Mouse (Mus musculus): Measurements from ENCODE around the gene Dpagt1.
A peak's percentile ranks its signal among the peaks of the same experiment; 100 is the strongest.
"Not testable (repeated sequence)": the region's sequence is repeated elsewhere in the genome, so short reads cannot be mapped to it uniquely, and the experiment has no call there.

The Dpagt1 gene

DNA sequence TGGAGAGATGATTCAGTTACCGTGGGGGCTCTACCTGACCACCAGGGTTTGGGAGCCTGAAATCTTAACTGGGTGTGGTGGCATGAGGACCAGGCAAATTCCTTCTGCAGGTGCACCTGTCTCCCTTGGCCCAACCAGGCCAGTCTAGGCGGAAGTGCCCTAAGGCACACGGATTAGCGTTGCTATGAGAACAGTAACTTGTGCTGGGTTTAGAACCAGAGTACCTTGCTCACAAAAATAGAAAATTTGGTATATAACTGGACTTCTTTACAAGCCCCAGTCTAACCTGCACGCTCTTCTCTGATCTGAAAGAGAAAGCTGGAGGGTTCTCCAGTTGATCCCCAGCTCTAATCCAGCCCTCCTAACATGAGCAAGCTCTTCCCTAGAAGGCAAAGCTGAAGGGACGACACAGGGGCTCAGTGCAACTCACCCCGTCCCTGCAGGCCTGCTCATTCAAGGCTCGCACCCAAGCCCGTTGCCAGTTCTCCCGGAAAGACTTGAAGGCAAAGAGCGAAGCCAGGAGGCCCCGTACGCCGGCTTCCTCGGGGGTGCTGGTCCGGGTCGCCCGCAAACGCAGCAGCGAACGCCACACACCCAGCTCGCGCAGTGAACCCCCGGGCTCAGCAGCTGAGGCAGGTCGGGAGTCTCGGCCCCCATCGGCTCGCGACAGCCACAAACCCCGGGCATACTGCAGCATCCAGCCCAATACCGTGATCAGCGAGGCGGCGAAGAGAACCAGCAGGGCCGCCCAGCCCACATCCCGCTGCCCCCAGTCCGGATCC is 6.5 kb upstream of the Dpagt1 start:
- peak; percentile 37 for DNase-seq

DNA sequence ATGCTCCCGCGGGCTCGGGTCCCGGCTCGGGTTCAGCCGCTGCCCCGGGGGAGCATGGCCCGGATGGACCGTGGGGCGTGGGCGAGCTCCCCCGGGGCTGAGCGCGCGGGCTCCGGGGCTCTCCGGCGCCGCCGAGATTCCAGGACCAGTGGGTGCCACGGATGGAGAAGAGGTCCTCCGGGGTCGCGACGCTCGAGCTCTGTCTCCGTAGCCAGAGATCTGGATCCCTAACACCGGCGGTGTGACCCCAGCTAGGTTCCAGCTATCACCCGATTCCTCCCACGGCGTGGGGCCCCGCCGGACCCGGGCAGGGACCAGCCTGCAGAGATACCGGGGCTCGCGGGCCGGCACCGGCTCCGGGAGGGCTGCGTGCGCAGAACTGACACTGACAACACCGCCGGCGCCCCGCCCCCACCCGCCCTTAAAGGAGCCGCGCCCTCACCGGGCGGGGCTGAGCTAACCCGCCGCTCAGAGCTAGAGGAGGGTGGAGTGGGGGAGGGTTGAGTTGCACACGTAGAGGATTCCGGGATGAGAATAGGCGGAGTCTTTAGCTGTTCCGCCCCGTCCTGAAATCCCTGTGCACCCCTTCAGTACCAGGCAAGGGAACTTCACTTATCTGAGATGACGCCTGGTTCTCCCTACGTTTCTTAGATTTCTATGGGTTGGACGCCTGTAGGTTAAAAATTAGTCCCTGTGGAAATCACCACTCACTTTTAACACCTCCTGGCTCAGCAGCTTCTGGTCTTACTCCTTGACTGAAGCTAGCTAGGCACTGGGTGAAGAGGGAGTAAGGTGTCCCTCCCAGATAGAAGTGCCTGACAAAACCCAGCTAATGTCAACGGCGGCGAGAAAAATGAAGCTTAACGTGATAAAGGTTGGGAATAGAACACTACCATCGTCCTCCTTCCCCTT is 5.7 kb upstream of the Dpagt1 start, which contains the start of gene C2cd2l:
TSS of gene C2cd2l (minus strand) at position 399 of the 912 bp plus-strand sequence.
- DNase-seq = peak; percentile 97

GRCm38 (mm10) chr9:44320799-44321133 is 5.1 kb upstream of the Dpagt1 start:
- no peak for DNase-seq

DNA sequence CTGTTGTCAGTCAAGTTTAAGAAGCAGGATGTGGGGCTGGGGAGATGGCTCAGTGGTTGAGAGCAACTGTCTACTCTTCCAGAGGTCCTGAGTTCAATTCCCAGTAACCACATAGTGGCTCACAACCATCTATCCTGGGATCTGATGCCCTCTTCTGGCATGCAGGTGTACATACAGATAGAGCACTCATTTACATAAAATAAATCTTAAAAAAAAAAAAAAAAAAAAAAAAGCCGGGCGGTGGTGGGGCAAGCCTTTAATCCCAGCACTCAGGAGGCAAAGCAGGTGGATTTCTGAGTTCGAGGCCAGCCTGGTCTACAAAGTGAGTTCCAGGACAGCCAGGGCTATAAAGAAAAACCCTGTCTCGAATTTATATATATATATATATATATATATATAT is 2.2 kb upstream of the Dpagt1 start:
- not testable (repeated sequence) for DNase-seq

DNA sequence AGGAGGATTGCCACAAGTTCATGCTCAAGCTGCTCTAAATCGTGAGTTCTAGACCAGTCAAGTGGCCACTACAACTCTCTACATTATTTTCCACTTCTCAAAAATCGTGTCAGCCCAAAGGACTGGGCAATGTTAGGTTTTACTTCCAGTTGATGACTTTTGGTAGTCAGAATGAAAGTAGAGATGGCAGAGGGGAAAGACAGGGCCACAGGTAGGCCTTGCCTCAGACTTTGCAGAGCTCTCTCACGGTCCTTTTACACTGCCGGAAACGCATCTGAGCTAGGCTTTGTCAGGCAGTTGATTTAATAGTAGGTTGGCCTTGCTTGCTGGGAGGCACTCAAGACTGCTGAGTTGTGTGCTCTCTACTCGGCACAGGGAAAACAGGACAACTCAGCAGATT is 1.7 kb upstream of the Dpagt1 start:
- DNase-seq = no peak

DNA sequence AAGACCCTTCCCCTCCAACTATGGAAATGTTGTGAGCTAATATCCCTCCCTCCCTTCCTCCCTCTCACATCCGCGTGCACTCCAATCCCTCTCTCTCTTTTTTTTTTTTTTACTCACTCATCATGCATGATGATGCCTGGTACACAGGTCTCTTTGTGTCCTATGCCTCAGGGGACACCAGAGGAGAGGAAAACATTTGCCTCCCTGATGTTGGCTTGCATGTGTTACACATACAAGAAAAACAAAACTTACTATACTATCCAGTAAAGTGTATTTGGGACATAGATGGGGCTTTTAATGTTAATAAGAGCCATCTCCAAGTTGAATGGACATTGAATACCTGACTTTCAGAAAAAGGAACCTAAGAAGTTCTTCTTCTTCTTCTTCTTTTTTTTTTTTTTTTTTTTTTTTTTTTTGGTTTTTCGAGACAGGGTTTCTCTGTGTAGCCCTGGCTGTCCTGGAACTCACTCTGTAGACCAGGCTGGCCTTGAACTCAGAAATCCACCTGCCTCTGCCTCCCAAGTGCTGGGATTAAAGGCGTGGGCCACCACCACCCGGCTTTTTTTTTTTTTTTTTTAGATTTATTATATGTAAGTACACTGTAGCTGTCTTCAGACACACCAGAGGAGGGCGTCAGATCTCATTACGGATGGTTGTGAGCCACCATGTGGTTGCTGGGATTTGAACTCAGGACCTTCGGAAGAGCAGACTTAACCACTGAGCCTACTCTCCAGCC is 619 bp upstream of the Dpagt1 start:
- not testable (repeated sequence) for DNase-seq

GRCm38 (mm10) chr9:44326371-44327063 is 698 bp downstream of the Dpagt1 start:
- peak; percentile 94 for DNase-seq

- DNase-seq = peak; percentile 36
These were observed 1.4 kb downstream of the Dpagt1 start for GRCm38 (mm10) chr9:44327064-44327711.

DNA sequence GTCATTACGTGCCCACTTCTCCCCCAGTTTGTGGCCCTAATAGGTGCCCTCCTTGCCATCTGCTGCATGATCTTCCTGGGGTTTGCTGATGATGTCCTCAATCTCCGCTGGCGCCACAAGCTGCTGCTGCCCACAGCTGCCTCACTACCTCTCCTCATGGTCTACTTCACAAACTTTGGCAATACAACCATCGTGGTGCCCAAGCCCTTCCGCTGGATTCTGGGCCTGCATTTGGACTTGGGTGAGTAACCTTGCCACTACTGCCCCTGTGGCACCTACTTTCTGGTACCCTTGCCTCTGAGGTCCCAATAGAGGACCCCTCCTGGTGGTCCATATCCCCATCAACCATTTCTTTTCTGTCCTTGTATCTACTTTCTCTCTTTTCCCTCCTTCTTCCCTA is 2.1 kb downstream of the Dpagt1 start:
- no peak for DNase-seq

- DNase-seq = no peak
These were observed 4.9 kb downstream of the Dpagt1 start for GRCm38 (mm10) chr9:44330736-44331135.

DNA sequence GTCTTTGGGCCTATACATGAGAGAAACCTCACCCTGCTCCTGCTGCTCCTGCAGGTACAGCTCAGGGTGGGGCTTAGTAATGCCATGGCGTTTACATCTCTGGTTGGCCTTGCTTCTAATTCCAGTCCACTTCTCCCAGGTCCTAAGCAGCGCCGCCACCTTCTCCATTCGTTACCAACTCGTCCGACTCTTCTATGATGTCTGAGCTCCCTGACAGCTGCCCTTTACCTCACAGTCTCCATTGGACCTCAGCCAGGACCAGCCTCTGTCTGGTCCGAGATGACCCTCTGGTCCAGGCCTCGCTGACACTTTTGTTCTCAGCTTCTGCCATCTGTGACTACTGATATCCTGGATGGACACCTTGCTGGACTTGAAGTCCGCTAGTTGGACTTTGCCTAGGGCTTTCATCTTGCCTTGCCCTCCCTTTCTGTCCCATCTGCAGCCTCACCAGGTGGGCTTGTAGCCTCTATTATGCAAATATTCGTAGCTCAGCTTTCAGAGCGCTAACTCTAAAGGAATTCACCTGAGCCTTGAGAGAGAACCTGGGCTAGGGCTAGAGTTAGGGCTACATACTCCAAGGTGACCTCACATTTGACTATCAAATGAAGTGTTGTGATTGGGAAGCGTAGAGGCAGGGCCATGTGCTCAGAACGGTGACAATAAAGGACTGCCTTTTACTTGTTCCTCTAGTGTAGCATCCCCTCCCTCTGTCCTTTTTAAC is 7.3 kb downstream of the Dpagt1 start:
- no peak for DNase-seq

- peak; percentile 100 for DNase-seq
These were observed 8.8 kb downstream of the Dpagt1 start, which contains the start of gene H2afx for GRCm38 (mm10) chr9:44334396-44335330. Gene H2afx, plus strand, starts transcription at chr9:44334694.

- no peak for DNase-seq
These were observed 9.7 kb downstream of the Dpagt1 start for GRCm38 (mm10) chr9:44335331-44336092.

GRCm38 (mm10) chr9:44336093-44336406 is 10.2 kb downstream of the Dpagt1 start:
- no peak for DNase-seq

- not testable (repeated sequence) for DNase-seq
These were observed 10.7 kb downstream of the Dpagt1 start for GRCm38 (mm10) chr9:44336513-44336912.

GRCm38 (mm10) chr9:44336964-44337363 is 11.1 kb downstream of the Dpagt1 start:
- no peak for DNase-seq

GRCm38 (mm10) chr9:44337436-44338169 is 11.8 kb downstream of the Dpagt1 start:
- DNase-seq = no peak

GRCm38 (mm10) chr9:44338574-44338973 is 12.8 kb downstream of the Dpagt1 start:
- DNase-seq = no peak

DNA sequence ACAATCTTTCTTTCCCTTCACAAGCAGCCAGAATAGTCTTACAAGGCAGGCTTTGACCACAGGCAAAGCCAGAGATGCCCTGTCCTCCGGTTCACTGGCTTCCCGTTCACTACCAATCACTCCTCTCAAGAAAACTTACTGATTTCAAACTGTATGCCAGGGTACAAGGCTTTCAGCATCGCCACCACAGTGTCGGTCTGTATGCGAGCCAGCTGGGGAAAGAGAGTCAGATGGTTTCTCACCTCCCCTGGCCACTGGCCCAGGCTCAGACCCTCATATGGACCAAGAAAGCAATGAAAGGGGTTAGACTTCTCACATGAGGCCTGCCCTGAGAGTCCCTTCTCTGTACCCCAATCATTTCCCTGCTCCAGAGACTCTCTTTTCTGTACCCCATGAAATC is 15.7 kb downstream of the Dpagt1 start:
- DNase-seq = no peak

Measured in retina, postnatal 1 day (tissue).